Mouse (Mus musculus) heart, embryonic 14.5 days (tissue): ENCODE measurements around the gene Wbp2nl. TPM values are rescaled to one million over a fixed set of nuclear protein-coding genes. Genes with fewer than 3 reads are reported as not detected.

Experiments used
- ATAC-seq: fragments of 200-750 bp; cut with Nextera tagmentation; 2 replicates; pipeline ENCODE4 v1.8.0; 2017; ENCODE audit warnings: low read depth, moderate TSS enrichment; ENCODE audit not compliant: insufficient number of reproducible peaks, insufficient read depth, low FRiP score
- H3K27ac ChIP-seq, 2 experiments: fragments of 200-500 bp in 1 of 2; fragments of 300-500 bp in 1 of 2; sonication (generic) in 1 of 2; replicated peaks in 1 of 2; 2 replicates each; pipeline ENCODE4 v1.5.1; 2012 to 2014; ENCODE audit warnings: low read depth in 2 of 2, low read length in 2 of 2, control low read depth in 1 of 2, mild to moderate bottlenecking in 1 of 2, mixed read lengths in 1 of 2; ENCODE audit not compliant: control insufficient read depth in 1 of 2, insufficient read depth in 1 of 2
- H3K27me3 ChIP-seq: fragments of 300-500 bp; sonication (generic); 2 replicates; pipeline ENCODE4 v1.6.1; 2014; ENCODE audit warnings: mild to moderate bottlenecking, low read length, control low read depth; ENCODE audit not compliant: control insufficient read depth, insufficient read depth
- H3K36me3 ChIP-seq: fragments of 300-500 bp; sonication (generic); 2 replicates; pipeline ENCODE4 v1.6.1; 2014; ENCODE audit warnings: mild to moderate bottlenecking, control low read depth, low read length, mixed read lengths; ENCODE audit not compliant: control insufficient read depth, insufficient read depth
- H3K4me1 ChIP-seq, 2 experiments: fragments of 200-500 bp in 1 of 2; fragments of 300-500 bp in 1 of 2; sonication (generic) in 1 of 2; 2 replicates each; pipeline ENCODE4 v1.6.1; 2012 to 2014; ENCODE audit warnings: low read length in 2 of 2, control low read depth in 1 of 2, mixed read lengths in 1 of 2; ENCODE audit not compliant: control insufficient read depth in 2 of 2, insufficient read depth in 2 of 2
- H3K4me2 ChIP-seq: fragments of 300-500 bp; sonication (generic); 2 replicates; pipeline ENCODE4 v1.6.1; 2014; ENCODE audit warnings: mild to moderate bottlenecking, low read length
- H3K4me3 ChIP-seq, 2 experiments: fragments of 200-500 bp in 1 of 2; fragments of 300-500 bp in 1 of 2; sonication (generic) in 1 of 2; 2 replicates each; pipeline ENCODE4 v1.5.1; 2012 to 2014; ENCODE audit warnings: low read length in 2 of 2, mild to moderate bottlenecking in 2 of 2, control low read depth in 1 of 2, low read depth in 1 of 2, moderate library complexity in 1 of 2; ENCODE audit not compliant: control insufficient read depth in 1 of 2, insufficient read depth in 1 of 2
- H3K9ac ChIP-seq: fragments of 300-500 bp; sonication (generic); 2 replicates; pipeline ENCODE4 v1.6.1; 2014; ENCODE audit warnings: mild to moderate bottlenecking, low read length
- H3K9me3 ChIP-seq: fragments of 300-500 bp; sonication (generic); 2 replicates; pipeline ENCODE4 v1.6.1; 2016; ENCODE audit warnings: low read length, control low read depth; ENCODE audit not compliant: control insufficient read depth
- WGBS: fragments of 180-500 bp; shearing (Covaris S2); extraction: QIAGEN DNeasy Blood & Tissue Kit; methylation state at CpG from one replicate; pipeline ENCODE4 v1.1.7; 2014; 5-methylcytosine and 5-hydroxymethylcytosine counted together
- polyA plus RNA-seq: library from polyadenylated mRNA; unstranded; fragments of >200 nt; fragmentation: Nextera tagmentation; extraction: Ambion mirVana; gene quantifications from 2 replicates; pipeline ENCODE4 v1.2.1, GENCODE M21; 2014

Gene Wbp2nl
- polyA plus RNA-seq, 1 experiment from 2014 or later: not detected

GRCm38 (mm10) chr15:82339150-82339549, 40.4 kb downstream of the Wbp2nl start:
- Histone ChIP-seq H3K9me3 (no peaks in the 10 kb centered on the region), H3K36me3 (peaks cover 29% of the 10 kb centered on the region), H3K4me3 (peak overlapping the region; percentile 67 to 73), H3K9ac (peak overlapping the region; percentile 80), H3K27me3 (no peaks in the 10 kb centered on the region), H3K4me2 (peak overlapping the region; percentile 78), H3K4me1 (peaks cover 20 to 28% of the 10 kb centered on the region in 2 experiments), H3K27ac (peak overlapping the region in 1 of 2 experiments; percentile 65; a peak in 1 of 4 replicates)
- ATAC-seq: no peak
- WGBS: 60% methylated on average over 10 of the region's 10 CpGs

- WGBS: 75% methylated on average over 8 of the region's 8 CpGs
- H3K36me3 ChIP-seq: peaks cover 23% of the 10 kb centered on the region
- H3K4me2 ChIP-seq: no peak overlapping the region
- no peak overlapping the region for H3K4me3 ChIP-seq
- H3K27me3 ChIP-seq: no peaks in the 10 kb centered on the region
- 0 out of 2 replicates have a peak overlapping the region, but pooled peaks have one; percentile 80 for H3K9ac ChIP-seq
- H3K9me3 ChIP-seq: no peaks in the 10 kb centered on the region
- no peak overlapping the region; a peak in 1 of 4 replicates for H3K27ac ChIP-seq
- peaks cover 20 to 28% of the 10 kb centered on the region in 2 experiments for H3K4me1 ChIP-seq
- ATAC-seq: no peak
Observed at GRCm38 (mm10) chr15:82339634-82340254, 41.0 kb downstream of the Wbp2nl start.

- WGBS: 36% methylated on average over 21 of the region's 21 CpGs
- Histone ChIP-seq H3K4me2 (peak overlapping the region; percentile 92), H3K9me3 (no peaks in the 10 kb centered on the region), H3K9ac (peak overlapping the region; percentile 83), H3K4me1 (peaks cover 20 to 28% of the 10 kb centered on the region in 2 experiments), H3K4me3 (peak overlapping the region; percentile 52 to 54), H3K27me3 (no peaks in the 10 kb centered on the region), H3K36me3 (peaks cover 15% of the 10 kb centered on the region), H3K27ac (peak overlapping the region; percentile 55 to 78; a peak in 3 of 4 replicates)
- ATAC-seq: no peak
Observed at GRCm38 (mm10) chr15:82340414-82341035, 41.8 kb downstream of the Wbp2nl start.

- H3K27me3 ChIP-seq: no peaks in the 10 kb centered on the region
- peak overlapping the region; percentile 52 to 54 for H3K4me3 ChIP-seq
- H3K9me3 ChIP-seq: no peaks in the 10 kb centered on the region
- H3K4me1 ChIP-seq: peaks cover 20 to 28% of the 10 kb centered on the region in 2 experiments
- WGBS: 2% methylated on average over 40 of the region's 40 CpGs
- H3K27ac ChIP-seq: peak overlapping the region; percentile 55 to 78
- ATAC-seq: peak; percentile 3; the same call in 1 of the 2 replicates
- H3K4me2 ChIP-seq: peak overlapping the region; percentile 92
- peak overlapping the region; percentile 83 for H3K9ac ChIP-seq
- peaks cover 10% of the 10 kb centered on the region for H3K36me3 ChIP-seq
Observed at GRCm38 (mm10) chr15:82341036-82341501, 42.3 kb downstream of the Wbp2nl start.

- peak overlapping the region; percentile 83 for H3K9ac ChIP-seq
- no peak for ATAC-seq
- H3K36me3 ChIP-seq: peaks cover 1% of the 10 kb centered on the region
- H3K4me1 ChIP-seq: peaks cover 22 to 31% of the 10 kb centered on the region in 2 experiments
- H3K4me2 ChIP-seq: peak overlapping the region; percentile 92
- peak overlapping the region; percentile 52 to 54; a peak in 3 of 4 replicates for H3K4me3 ChIP-seq
- H3K9me3 ChIP-seq: no peaks in the 10 kb centered on the region
- H3K27me3 ChIP-seq: no peaks in the 10 kb centered on the region
- 34% methylated on average over 15 of the region's 15 CpGs for WGBS
- H3K27ac ChIP-seq: peak overlapping the region; percentile 55 to 78
Observed at GRCm38 (mm10) chr15:82341675-82342542, 43.2 kb downstream of the Wbp2nl start.

GRCm38 (mm10) chr15:82342543-82342935, 43.8 kb downstream of the Wbp2nl start:
- Histone ChIP-seq H3K36me3 (peaks cover under 1% of the 10 kb centered on the region), H3K4me1 (peaks cover 28 to 32% of the 10 kb centered on the region in 2 experiments), H3K9ac (peak overlapping the region; percentile 83), H3K4me2 (peak overlapping the region; percentile 92), H3K27me3 (no peaks in the 10 kb centered on the region), H3K9me3 (no peaks in the 10 kb centered on the region), H3K27ac (peak overlapping the region; percentile 55 to 78; a peak in 1 of 4 replicates), H3K4me3 (no peak overlapping the region)
- no peak for ATAC-seq
- WGBS: 79% methylated on average over 5 of the region's 5 CpGs
